Mouse (Mus musculus): ENCODE measurements around the gene 4930518I15Rik.

- no peak for TF ChIP-seq CTCF (IDR thresholded peaks at IDR 0.05)
- no peak for TF ChIP-seq EP300 (IDR thresholded peaks at IDR 0.05)
Measured at GRCm38 (mm10) chr2:156847653-156848052, 10.1 kb downstream of the 4930518I15Rik start.
